Mouse (Mus musculus): ENCODE results near the gene Ddx39.

Ddx39 gene

GRCm38 (mm10) chr8:83699566-83699965, 15.4 kb upstream of the Ddx39 start:
- no peak for DNase-seq

GRCm38 (mm10) chr8:83700423-83701085, 14.4 kb upstream of the Ddx39 start:
- no peak for DNase-seq

DNA sequence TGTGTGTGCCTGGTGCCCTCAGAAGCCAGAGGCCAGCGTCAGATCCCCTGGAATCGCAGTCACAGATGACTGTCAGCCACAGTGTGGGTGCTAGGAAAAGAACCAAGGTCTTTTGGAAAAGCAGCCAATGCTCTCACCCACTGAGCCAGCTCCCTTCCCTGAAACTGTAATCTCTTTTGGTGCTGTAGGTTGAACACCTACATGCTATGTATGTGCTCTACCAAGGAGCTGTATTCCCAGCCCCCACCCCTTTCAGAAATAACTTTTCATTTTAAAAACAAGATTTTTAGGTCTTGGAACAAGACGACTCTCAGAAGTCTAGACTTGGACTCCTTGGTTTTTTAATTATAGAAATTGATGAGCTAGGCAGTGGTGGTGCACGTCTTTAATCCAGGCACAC, 11.6 kb upstream of the Ddx39 start:
- no peak for DNase-seq

DNA sequence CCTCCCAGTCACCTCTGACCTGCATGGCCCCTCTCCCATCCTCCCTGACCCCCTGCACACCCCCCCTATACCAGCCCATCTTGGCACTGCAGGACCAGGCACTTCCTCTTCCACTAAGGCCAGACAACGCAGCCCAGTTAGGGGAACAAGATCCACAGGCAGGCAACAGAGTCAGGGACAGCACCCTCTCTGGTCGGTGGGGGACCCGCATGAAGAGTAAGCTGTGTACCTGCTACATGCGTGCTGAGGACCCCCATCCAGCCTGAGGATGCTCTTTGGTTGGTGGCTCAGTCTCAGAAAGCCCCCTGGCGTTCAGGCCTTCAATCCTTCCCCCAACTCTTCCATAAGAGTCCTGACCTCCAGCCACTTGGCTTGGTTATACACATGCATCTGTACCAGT, 8.6 kb upstream of the Ddx39 start:
- DNase-seq = no peak

DNA sequence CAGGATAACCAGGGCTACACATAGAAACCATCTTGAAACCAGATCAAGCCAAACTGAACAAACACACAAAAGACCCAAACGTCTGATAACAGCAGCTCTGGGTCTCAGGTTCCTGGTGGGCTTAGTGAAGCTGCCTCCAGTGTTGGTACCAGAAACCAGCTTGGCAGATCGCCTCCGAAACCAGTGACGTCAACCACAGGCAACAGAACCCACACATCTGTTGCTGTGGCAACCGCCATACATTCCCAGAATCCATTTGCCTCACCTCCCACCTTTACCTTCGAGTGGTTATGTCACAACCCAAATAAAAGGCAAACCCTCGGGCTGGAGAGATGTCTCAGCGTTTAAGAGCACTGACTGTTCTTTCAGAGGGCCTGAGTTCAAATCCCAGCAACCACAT, 7.4 kb upstream of the Ddx39 start:
- no peak for DNase-seq

DNA sequence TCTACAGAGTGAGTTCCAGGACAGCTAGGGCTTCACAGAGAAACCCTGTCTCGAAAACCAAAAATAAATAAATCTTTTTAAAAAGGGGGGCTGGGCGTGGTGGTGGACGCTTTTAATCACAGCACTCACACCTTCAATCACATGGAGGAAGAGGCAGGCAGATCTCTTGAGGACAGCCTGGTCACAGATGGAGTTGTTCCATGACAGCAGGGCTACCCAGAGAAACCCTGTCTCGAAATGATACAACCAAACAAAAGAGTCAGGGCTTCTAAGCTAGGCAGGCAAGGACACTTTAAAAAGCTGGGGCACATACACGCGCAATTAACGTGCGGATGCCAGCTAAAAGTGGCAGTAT, 324 bp upstream of the Ddx39 start:
- no peak for DNase-seq

DNA sequence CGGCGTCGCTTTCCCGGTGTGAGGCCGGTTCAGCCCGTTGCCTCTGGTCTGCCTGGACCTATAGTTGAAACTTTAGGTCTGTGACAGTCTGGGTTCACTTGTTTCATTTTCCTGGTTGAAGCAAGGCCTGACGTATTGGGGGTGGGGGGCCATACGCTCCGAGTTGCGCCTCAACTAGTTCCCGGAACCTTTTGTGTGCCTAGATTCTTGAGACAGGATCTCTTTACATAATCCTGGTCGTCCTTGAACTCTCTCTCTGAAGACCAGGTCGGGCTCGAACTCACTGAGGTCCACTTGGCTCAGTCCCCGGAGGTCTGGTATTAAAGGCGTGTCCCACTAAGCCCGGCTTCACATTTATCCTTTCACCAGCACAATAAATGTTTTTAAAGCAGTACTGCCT, 794 bp downstream of the Ddx39 start:
- no peak for DNase-seq

GRCm38 (mm10) chr8:83716563-83716962, 1.6 kb downstream of the Ddx39 start:
- no peak for DNase-seq

- no peak for DNase-seq
These were observed 4.1 kb downstream of the Ddx39 start for GRCm38 (mm10) chr8:83719048-83719447.

GRCm38 (mm10) chr8:83719693-83720092, 4.7 kb downstream of the Ddx39 start:
- no peak for DNase-seq

- no peak for DNase-seq
These were observed 6.5 kb downstream of the Ddx39 start for GRCm38 (mm10) chr8:83721405-83722025.

DNA sequence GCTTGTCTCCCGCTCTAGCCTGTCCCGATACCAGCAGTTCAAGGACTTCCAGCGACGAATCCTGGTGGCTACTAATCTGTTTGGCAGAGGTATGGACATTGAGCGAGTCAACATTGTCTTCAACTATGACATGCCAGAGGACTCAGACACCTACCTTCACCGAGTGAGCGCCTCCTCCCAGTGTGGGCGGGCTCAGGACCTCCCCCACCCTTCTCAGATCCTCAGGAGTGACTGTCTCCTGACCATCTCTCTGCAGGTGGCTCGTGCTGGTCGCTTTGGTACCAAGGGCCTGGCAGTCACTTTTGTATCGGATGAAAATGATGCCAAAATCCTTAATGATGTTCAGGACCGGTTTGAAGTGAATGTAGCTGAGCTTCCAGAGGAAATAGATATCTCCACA, 7.7 kb downstream of the Ddx39 start:
- DNase-seq = no peak

DNA sequence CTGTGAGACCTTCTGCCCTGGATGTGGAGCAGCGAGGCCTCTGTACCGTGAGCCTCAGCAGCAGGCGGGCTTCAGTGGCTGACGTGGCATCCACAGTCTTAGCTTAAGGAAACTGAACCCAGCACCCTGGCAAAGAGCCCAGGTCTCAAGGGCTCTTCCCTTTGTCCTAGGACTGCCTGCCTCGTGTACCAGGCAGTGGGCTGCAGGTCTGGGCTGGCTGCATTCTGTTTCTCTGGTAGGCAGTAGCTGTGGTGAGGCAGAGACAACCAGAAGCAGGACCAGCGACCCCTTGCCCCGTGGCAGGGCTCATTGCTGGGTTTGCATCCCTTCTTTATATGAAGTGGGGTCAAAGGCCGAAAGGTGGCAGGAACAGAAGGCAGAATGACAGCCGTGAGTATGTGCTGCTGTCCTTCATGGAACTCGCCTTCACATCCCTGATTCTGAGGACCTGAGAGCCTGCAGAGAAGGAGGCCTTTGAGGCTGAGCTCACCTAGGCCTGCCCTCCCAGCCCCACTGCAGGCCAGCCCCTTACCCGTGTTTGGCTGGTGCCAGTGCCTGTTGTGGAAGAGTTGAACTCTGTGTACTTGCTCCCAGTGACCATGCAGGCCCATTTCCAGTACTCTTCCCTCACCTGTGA, 8.6 kb downstream of the Ddx39 start:
- no peak for DNase-seq

- DNase-seq = peak; percentile 69 to 75
These were observed 9.9 kb downstream of the Ddx39 start for GRCm38 (mm10) chr8:83724697-83725482.

DNA sequence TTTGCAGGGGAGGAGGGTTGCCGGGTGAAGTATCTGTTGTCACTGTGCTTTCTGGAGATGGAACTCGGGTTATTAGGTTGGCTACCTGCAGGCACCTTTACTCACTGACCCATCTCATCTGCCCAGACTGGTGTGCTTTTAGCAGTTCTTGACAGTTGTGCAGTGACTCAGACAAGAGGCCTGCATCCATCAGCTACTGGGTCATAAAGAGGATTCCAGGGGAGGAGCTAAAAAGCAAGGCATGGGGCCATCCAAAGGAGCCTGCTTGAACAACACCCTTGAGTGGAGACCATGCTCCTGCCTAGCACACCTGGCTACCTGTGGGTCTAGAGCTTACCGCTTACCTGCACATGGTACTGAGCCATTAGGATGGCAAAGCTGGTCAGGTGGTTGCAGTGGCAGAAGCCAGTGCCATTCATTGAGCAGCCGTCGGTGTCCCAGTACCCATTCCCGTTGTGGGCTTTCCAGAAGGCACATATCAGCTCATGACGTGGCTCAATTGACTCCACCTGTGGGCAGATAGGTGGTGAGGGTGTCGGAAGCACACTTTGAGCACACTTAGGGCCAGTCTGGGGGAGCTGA, 10.6 kb downstream of the Ddx39 start:
- DNase-seq = no peak

GRCm38 (mm10) chr8:83729009-83729807, 14.2 kb downstream of the Ddx39 start:
- DNase-seq = no peak

- no peak for DNase-seq
These were observed 16.9 kb downstream of the Ddx39 start for GRCm38 (mm10) chr8:83731906-83732305.

DNA sequence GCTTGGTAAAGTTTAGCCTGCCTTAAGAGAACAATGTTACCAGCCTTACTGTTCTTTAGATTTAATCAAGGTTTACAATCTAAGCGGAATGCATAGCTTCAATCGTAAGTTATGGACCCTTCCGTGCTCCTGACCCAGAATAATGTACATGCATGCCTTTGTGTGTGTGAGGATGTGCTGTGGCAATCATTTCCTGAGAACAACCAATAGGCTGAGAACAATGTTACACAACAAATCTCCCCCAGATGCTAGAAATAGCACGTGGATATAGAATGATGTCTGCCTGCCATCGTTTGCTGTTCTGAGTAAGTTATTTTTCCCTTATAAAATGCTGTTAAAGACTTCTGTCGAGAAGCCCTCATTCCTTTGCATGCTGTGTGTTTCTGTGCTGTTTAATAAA, 17.9 kb downstream of the Ddx39 start:
- no peak for DNase-seq

GRCm38 (mm10) chr8:83736681-83737080, 21.7 kb downstream of the Ddx39 start:
- DNase-seq = peak; percentile 78 to 87

DNA sequence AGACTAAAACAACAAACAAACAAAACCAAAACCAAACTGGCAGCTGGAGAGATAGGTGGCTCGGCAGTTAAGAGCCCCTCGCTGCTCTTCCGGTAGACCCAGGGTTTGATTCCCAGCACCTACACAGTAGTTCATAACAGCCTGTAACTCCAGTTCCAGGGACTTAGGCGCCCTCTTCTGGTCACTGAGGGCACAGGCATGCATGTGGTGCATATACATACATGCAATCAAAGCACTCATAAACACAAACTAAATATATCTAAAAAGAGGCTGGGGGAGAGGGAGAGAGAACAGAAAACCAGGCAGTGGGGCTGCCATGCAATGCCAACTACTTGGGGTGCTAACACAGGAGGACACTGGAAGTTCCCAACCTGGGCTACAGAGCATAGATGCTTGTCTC, 22.4 kb downstream of the Ddx39 start:
- DNase-seq = no peak

DNA sequence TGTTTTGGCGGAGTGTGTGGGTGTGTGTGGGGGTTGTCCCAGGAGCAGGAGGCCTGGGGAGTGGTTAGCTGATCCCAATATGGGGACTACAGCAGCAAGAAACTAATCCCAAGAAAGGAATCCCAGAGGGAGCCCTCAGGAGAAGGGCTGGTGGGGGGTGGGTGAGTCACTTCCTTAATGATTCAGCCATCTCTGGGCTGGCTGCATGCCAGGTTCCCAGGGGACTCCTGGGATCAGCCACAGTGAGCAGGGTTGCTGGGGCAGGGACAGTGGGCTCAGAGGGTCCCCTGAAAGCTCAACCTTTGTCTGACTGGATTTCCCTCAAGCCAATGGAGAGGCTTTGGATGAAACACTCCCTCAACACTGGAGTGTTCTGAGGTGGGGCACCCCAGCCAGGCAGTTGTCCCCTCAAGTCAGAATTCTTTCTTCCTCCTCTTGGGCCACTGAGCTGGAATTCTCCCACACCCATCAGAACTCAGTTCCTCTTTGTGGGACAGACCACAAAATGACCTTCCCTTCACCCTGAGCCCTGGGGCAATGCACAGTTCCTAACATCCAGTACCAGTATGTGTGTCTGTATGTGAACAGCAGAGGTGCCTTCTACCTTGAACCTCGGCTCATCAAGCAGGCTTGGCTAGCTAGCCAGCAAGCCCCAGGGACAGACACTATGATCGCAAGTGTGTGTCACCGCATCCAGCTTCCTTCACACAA, 23.0 kb downstream of the Ddx39 start:
- DNase-seq = no peak
